Mouse (Mus musculus) olfactory bulb, adult 2 months (tissue): ENCODE measurements at regions not wholly inside any gene's neighbourhood (a gene's known extent, or its start where the extent isn't known, plus 50 kb on each side); places are given as distances from the start of the nearest gene placed in this dataset.

Source experiments
- CTCF ChIP-seq: fragments of 200-500 bp; IDR thresholded peaks from 2 replicates; pipeline ENCODE4 v1.5.1; 2012; ENCODE audit warnings: low read depth, mild to moderate bottlenecking, low read length, moderate library complexity; ENCODE audit not compliant: insufficient read depth
- POLR2A ChIP-seq: fragments of 200-500 bp; IDR thresholded peaks from 2 replicates; pipeline ENCODE4 v1.6.1; 2012; ENCODE audit warnings: mild to moderate bottlenecking, low read depth, low read length, moderate library complexity; ENCODE audit not compliant: insufficient read depth

DNA sequence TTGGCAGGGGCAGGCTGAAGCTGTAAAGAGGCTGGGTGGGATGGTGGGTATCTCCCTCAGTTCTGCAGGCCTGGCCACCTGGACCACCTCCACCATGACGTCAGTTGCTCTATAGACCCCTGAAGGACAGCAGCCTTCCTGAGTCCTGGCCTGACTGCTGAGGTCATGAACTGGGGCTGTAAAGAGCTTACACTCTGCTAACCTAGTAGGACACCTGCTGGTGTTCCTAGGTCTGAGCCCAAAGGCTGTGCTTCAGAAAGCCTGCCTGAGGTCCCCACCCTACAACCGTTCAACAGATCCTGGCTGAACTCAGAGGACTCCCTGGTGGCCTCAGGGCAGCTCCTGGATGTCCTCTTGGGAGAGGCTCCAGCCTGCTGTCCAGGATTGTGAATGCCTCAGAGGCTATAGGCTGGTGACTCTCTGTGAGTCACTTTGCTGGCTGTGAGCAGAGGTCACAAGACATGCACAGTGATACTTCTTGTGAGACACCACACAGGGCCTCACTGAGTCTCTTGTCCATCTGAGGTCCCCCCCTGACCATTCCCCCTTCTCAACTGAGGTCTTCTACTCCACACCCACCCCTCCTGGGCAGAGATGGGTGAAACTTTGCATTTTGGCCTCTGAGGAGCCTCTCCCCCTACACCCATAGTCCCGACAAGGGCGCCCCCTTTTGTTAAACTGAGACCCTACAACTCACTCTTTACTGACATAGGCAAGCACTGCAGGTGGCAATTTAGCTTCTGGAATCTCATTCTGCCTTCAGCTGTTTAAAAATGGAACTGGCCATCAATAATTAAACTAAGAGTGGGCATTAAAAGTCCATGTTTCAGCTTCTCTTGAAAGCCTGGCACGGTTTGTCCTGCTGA, 131.6 kb downstream of the Tpra1 start:
- TF ChIP-seq CTCF (no peak), POLR2A (no peak)
